Mouse (Mus musculus): ENCODE measurements around the gene Zfp94. TPM values are rescaled to one million over a fixed set of nuclear protein-coding genes. Genes with fewer than 3 reads are reported as not detected.

Zfp94 gene
- polyA plus RNA-seq, 1 experiment = 2.1 TPM

DNA sequence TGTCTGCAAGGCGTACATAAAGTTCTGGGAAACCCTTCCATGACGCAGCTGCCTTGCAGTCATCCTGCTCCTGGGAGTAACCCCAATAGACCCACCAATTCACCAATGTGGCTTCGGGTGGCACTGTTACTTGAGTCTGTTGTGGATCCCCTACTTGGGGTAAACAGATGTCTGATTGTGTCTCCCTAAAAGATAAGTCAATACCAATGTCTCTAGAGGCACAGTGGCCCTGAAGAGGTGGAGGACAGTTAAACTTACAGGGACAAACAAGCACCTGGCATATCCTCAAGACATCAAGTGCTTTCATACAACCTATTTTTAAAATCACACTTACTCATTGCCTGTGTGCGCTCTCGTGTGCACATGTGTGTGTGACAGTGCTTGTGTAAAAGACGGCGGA is 21.1 kb downstream of the Zfp94 start:
- TF ChIP-seq MAX (IDR thresholded peaks at IDR 0.05; ENCODE audit: low read depth) = no peak
- TF ChIP-seq POLR2A (IDR thresholded peaks at IDR 0.05; ENCODE audit: insufficient read length, low read depth) = no peak
- TF ChIP-seq TCF3 (IDR thresholded peaks at IDR 0.05; ENCODE audit: insufficient read length, low read depth) = no peak
- no peaks in the 10 kb centered on the region for H3K79me2 ChIP-seq (ENCODE audit: control insufficient read depth, insufficient read depth)
- H3K4me3 ChIP-seq = no peak overlapping the region
- no peak overlapping the region for H3ac ChIP-seq (ENCODE audit: control insufficient read depth, insufficient read length)
- no peaks in the 10 kb centered on the region for H3K36me3 ChIP-seq (ENCODE audit: control insufficient read depth, insufficient read depth)
- no peak overlapping the region for H3K4me2 ChIP-seq (ENCODE audit: low read depth)
- H3K27me3 ChIP-seq (ENCODE audit: control insufficient read depth, insufficient read depth, insufficient read length) = no peaks in the 10 kb centered on the region

DNA sequence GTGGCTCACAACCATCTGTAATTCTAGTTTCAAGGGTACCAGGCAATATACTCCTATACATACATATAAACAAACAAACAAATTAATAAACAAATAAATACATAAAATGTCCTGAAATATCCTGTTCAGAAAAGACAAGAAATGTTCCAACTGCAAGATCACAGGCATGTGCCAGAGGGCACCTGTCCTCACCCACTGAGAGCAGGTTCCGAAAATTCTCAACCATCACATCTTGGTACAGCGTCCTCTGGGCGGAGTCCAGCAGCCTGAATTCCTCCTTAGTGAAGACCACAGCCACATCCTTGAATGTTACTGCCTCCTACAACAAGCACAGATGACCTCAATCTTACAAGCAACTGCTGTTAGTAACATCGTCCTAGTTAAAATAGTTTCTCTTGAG is 21.7 kb downstream of the Zfp94 start:
- TF ChIP-seq SRF (IDR thresholded peaks at IDR 0.05; ENCODE audit: control insufficient read depth, insufficient read length, low read depth) = no peak
- no peak for TF ChIP-seq MYOG (IDR thresholded peaks at IDR 0.05; ENCODE audit: control insufficient read depth in 1 of 3, insufficient read depth in 1 of 3, insufficient read length in 2 of 3, low read depth in 2 of 3)
- no peak for TF ChIP-seq REST (IDR thresholded peaks at IDR 0.05; ENCODE audit: insufficient read depth, insufficient read length)
- no peak for TF ChIP-seq POLR2A (IDR thresholded peaks at IDR 0.05; ENCODE audit: insufficient read length, low read depth)
- TF ChIP-seq POLR2AphosphoS2 (IDR thresholded peaks at IDR 0.05; ENCODE audit: insufficient read length, low read depth) = no peak
- no peak for TF ChIP-seq MYOD1 (IDR thresholded peaks at IDR 0.05; ENCODE audit: control insufficient read depth in 1 of 3, insufficient read length in 2 of 3, low read depth in 2 of 3)
- TF ChIP-seq CEBPB (IDR thresholded peaks at IDR 0.05; ENCODE audit: insufficient read depth, poor library complexity, severe bottlenecking) = no peak
- no peak for TF ChIP-seq E2F4 (IDR thresholded peaks at IDR 0.05; ENCODE audit: insufficient read depth)
- TF ChIP-seq MAX (IDR thresholded peaks at IDR 0.05; ENCODE audit: low read depth) = no peak
- TF ChIP-seq TCF3 (IDR thresholded peaks at IDR 0.05; ENCODE audit: insufficient read length, low read depth) = no peak
- no peak for TF ChIP-seq TCF12 (IDR thresholded peaks at IDR 0.05; ENCODE audit: insufficient read depth, poor library complexity, severe bottlenecking)
- TF ChIP-seq USF1 (IDR thresholded peaks at IDR 0.05; ENCODE audit: low read depth) = no peak
- Histone ChIP-seq H3ac (ENCODE audit: control insufficient read depth, insufficient read length) (no peak overlapping the region), H3K36me3 (ENCODE audit: control insufficient read depth, insufficient read depth) (no peaks in the 10 kb centered on the region), H3K27me3 (ENCODE audit: control insufficient read depth, insufficient read depth, insufficient read length) (no peaks in the 10 kb centered on the region), H3K4me3 (no peak overlapping the region), H3K4me2 (ENCODE audit: low read depth) (no peak overlapping the region), H3K79me2 (ENCODE audit: control insufficient read depth, insufficient read depth) (no peaks in the 10 kb centered on the region)

DNA sequence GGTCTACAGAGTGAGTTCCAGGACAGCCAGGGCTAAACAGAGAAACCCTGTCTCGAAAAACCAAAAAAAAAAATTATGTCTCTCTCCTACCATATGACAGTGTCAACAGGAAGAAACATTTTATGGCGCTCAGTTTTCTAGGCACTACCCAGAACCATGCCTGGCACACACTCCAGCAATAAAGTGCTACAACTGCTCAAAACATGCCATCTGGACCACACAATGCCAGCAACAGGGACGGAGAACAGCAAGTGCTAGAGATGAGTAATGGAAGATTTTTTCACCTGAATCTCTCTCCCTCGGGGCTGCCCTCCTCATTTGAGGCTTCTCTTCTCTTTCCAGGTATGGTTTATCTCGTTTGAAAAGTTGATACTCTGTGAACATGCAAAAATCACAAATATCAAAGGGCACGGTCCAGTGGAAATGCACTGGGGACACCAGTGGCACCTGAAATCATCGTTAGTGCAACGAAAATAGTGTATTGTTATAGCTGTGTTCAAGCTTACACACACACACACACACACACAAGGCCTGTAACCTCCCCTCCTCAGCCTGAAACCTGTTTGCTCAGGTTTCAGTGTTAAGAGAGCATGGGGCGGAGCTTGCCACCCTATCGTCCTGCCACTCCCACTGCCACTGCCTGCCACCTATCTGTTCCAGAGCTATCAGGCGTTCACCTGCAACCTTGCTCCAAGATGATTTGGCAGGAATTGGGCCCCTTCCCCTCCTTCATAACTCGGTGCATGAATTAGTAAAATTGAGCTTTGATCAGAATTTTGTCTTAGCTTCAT is 23.2 kb downstream of the Zfp94 start:
- H3K4me2 ChIP-seq (ENCODE audit: low read depth) = no peak overlapping the region
- H3ac ChIP-seq (ENCODE audit: control insufficient read depth, insufficient read length) = no peak overlapping the region
- no peaks in the 10 kb centered on the region for H3K79me2 ChIP-seq (ENCODE audit: control insufficient read depth, insufficient read depth)
- TF ChIP-seq E2F4 (IDR thresholded peaks at IDR 0.05; ENCODE audit: insufficient read depth) (no peak), TCF3 (IDR thresholded peaks at IDR 0.05; ENCODE audit: insufficient read length, low read depth) (no peak), POLR2A (IDR thresholded peaks at IDR 0.05; ENCODE audit: insufficient read length, low read depth) (no peak), USF1 (IDR thresholded peaks at IDR 0.05; ENCODE audit: low read depth) (no peak), TCF12 (IDR thresholded peaks at IDR 0.05; ENCODE audit: insufficient read depth, poor library complexity, severe bottlenecking) (no peak), MAX (IDR thresholded peaks at IDR 0.05; ENCODE audit: low read depth) (no peak), SRF (IDR thresholded peaks at IDR 0.05; ENCODE audit: control insufficient read depth, insufficient read length, low read depth) (no peak), MYOD1 (IDR thresholded peaks at IDR 0.05; ENCODE audit: control insufficient read depth in 1 of 3, insufficient read length in 2 of 3, low read depth in 2 of 3) (no peak), CEBPB (IDR thresholded peaks at IDR 0.05; ENCODE audit: insufficient read depth, poor library complexity, severe bottlenecking) (no peak), REST (IDR thresholded peaks at IDR 0.05; ENCODE audit: insufficient read depth, insufficient read length) (no peak), POLR2AphosphoS2 (IDR thresholded peaks at IDR 0.05; ENCODE audit: insufficient read length, low read depth) (no peak), MYOG (IDR thresholded peaks at IDR 0.05; ENCODE audit: control insufficient read depth in 1 of 3, insufficient read depth in 1 of 3, insufficient read length in 2 of 3, low read depth in 2 of 3) (no peak)
- H3K4me3 ChIP-seq = no peak overlapping the region
- no peaks in the 10 kb centered on the region for H3K27me3 ChIP-seq (ENCODE audit: control insufficient read depth, insufficient read depth, insufficient read length)
- no peaks in the 10 kb centered on the region for H3K36me3 ChIP-seq (ENCODE audit: control insufficient read depth, insufficient read depth)

GRCm38 (mm10) chr7:24291387-24292090 is 24.9 kb downstream of the Zfp94 start:
- Histone ChIP-seq H3K27me3 (ENCODE audit: control insufficient read depth, insufficient read depth, insufficient read length) (no peaks in the 10 kb centered on the region), H3K4me3 (no peak overlapping the region), H3K4me2 (ENCODE audit: low read depth) (no peak overlapping the region), H3K79me2 (ENCODE audit: control insufficient read depth, insufficient read depth) (no peaks in the 10 kb centered on the region), H3K36me3 (ENCODE audit: control insufficient read depth, insufficient read depth) (no peaks in the 10 kb centered on the region), H3ac (ENCODE audit: control insufficient read depth, insufficient read length) (no peak overlapping the region)
- no peak for TF ChIP-seq SRF (IDR thresholded peaks at IDR 0.05; ENCODE audit: control insufficient read depth, insufficient read length, low read depth)
- no peak for TF ChIP-seq CEBPB (IDR thresholded peaks at IDR 0.05; ENCODE audit: insufficient read depth, poor library complexity, severe bottlenecking)
- TF ChIP-seq REST (IDR thresholded peaks at IDR 0.05; ENCODE audit: insufficient read depth, insufficient read length) = no peak
- no peak for TF ChIP-seq POLR2AphosphoS2 (IDR thresholded peaks at IDR 0.05; ENCODE audit: insufficient read length, low read depth)
- TF ChIP-seq TCF12 (IDR thresholded peaks at IDR 0.05; ENCODE audit: insufficient read depth, poor library complexity, severe bottlenecking) = no peak
- TF ChIP-seq E2F4 (IDR thresholded peaks at IDR 0.05; ENCODE audit: insufficient read depth) = no peak
- no peak for TF ChIP-seq POLR2A (IDR thresholded peaks at IDR 0.05; ENCODE audit: insufficient read length, low read depth)
- TF ChIP-seq MYOG (IDR thresholded peaks at IDR 0.05; ENCODE audit: control insufficient read depth in 1 of 3, insufficient read depth in 1 of 3, insufficient read length in 2 of 3, low read depth in 2 of 3) = no peak
- no peak for TF ChIP-seq TCF3 (IDR thresholded peaks at IDR 0.05; ENCODE audit: insufficient read length, low read depth)
- no peak for TF ChIP-seq USF1 (IDR thresholded peaks at IDR 0.05; ENCODE audit: low read depth)
